Mouse (Mus musculus) B cell, adult 67 days (primary cell): ENCODE measurements around the gene Schip1. TPM values are rescaled to one million over a fixed set of nuclear protein-coding genes. Genes with fewer than 3 reads are reported as not detected.

Experiments
- total RNA-seq, 2 experiments: library from RNA; stranded (reverse); gene quantifications; 4 replicates each; pipeline ENCODE4 v1.2.4; 2023

The Schip1 gene
- total RNA-seq = not detected

GRCm38 (mm10) chr3:68064731-68065130, at the start of gene Schip1:
TSS of gene Schip1 (plus strand) at chr3:68064802.

Other genes starting within 250 kb of the Schip1 start
- gene Iqcj, start 172.6 kb upstream of the Schip1 start, total RNA-seq = not detected
- gene Iqschfp, start 172.6 kb upstream of the Schip1 start, total RNA-seq = not detected